Mouse (Mus musculus): ENCODE measurements around the gene Serpini2. TPM values are rescaled to one million over a fixed set of nuclear protein-coding genes. Genes with fewer than 3 reads are reported as not detected.
"Not testable (repeated sequence)": the region's sequence is repeated elsewhere in the genome, so short reads cannot be mapped to it uniquely, and the experiment has no call there.

Gene Serpini2
- polyA plus RNA-seq (2015; fragmentation: Nextera tagmentation; extraction: Ambion mirVana): 0.07 TPM in 1 of 2 replicates, not detected in the other

- Histone ChIP-seq H3K4me2 (ENCODE audit: low read depth, low read length) (no peak within 1 kb of the TSS), H3K27ac (ENCODE audit: low read depth) (no peak within 1 kb of the TSS), H3K9me3 (ENCODE audit: low read length) (no peaks in the 10 kb centered on the region), H3K36me3 (replicated peaks; ENCODE audit: insufficient read depth, low read length) (no peaks in the 10 kb centered on the region), H3K4me3 (ENCODE audit: low read depth, low read length) (no peak within 1 kb of the TSS), H3K27me3 (ENCODE audit: insufficient read depth, low read length) (no peaks in the 10 kb centered on the region), H3K9ac (replicated peaks) (no peak within 1 kb of the TSS), H3K4me1 (ENCODE audit: insufficient read depth) (no peaks in the 10 kb centered on the region)
- 70% methylated on average over 2 of the region's 2 CpGs for WGBS (ENCODE audit: insufficient replicate concordance)
- ATAC-seq (no peak), DNase-seq (no peak)
- TF ChIP-seq CTCF (IDR thresholded peaks at IDR 0.05; ENCODE audit: low read depth) (no peak), EP300 (IDR thresholded peaks at IDR 0.05; ENCODE audit: low read depth) (no peak)
These were observed at the start of gene Serpini2 for GRCm38 (mm10) chr3:75269978-75270377. Gene Serpini2, minus strand, starts transcription at chr3:75270078.

GRCm38 (mm10) chr3:75308861-75309260, 39.0 kb upstream of the Serpini2 start:
- H3K4me2 ChIP-seq (ENCODE audit: low read depth, low read length): no peak overlapping the region
- no peak for TF ChIP-seq CTCF (IDR thresholded peaks at IDR 0.05; ENCODE audit: low read depth)
- TF ChIP-seq EP300 (IDR thresholded peaks at IDR 0.05; ENCODE audit: low read depth): no peak
- no peaks in the 10 kb centered on the region for H3K36me3 ChIP-seq (replicated peaks; ENCODE audit: insufficient read depth, low read length)
- no peak overlapping the region for H3K27ac ChIP-seq (ENCODE audit: low read depth)
- no peaks in the 10 kb centered on the region for H3K27me3 ChIP-seq (ENCODE audit: insufficient read depth, low read length)
- no peaks in the 10 kb centered on the region for H3K4me1 ChIP-seq (ENCODE audit: insufficient read depth)
- ATAC-seq (no peak), DNase-seq (no peak)
- H3K4me3 ChIP-seq (ENCODE audit: low read depth, low read length): no peak overlapping the region
- no peak overlapping the region for H3K9ac ChIP-seq (replicated peaks)
- H3K9me3 ChIP-seq (ENCODE audit: low read length): no peaks in the 10 kb centered on the region
- WGBS (ENCODE audit: insufficient replicate concordance): 75% methylated on average over 4 of the region's 4 CpGs

- Histone ChIP-seq H3K9ac (replicated peaks) (no peak overlapping the region), H3K4me2 (ENCODE audit: low read depth, low read length) (no peak overlapping the region), H3K27ac (ENCODE audit: low read depth) (no peak overlapping the region), H3K36me3 (replicated peaks; ENCODE audit: insufficient read depth, low read length) (no peaks in the 10 kb centered on the region), H3K4me1 (ENCODE audit: insufficient read depth) (no peaks in the 10 kb centered on the region), H3K9me3 (ENCODE audit: low read length) (no peaks in the 10 kb centered on the region), H3K27me3 (ENCODE audit: insufficient read depth, low read length) (no peaks in the 10 kb centered on the region), H3K4me3 (ENCODE audit: low read depth, low read length) (no peak overlapping the region)
- 30% methylated on average over 3 of the region's 3 CpGs for WGBS (ENCODE audit: insufficient replicate concordance)
- ATAC-seq (no peak), DNase-seq (no peak)
- TF ChIP-seq CTCF (IDR thresholded peaks at IDR 0.05; ENCODE audit: low read depth) (no peak), EP300 (IDR thresholded peaks at IDR 0.05; ENCODE audit: low read depth) (no peak)
These were observed 38.4 kb upstream of the Serpini2 start for GRCm38 (mm10) chr3:75308228-75308627.

GRCm38 (mm10) chr3:75305584-75305983, 35.7 kb upstream of the Serpini2 start:
- Histone ChIP-seq H3K36me3 (replicated peaks; ENCODE audit: insufficient read depth, low read length) (no peaks in the 10 kb centered on the region), H3K9ac (replicated peaks) (no peak overlapping the region), H3K4me3 (ENCODE audit: low read depth, low read length) (no peak overlapping the region), H3K9me3 (ENCODE audit: low read length) (no peaks in the 10 kb centered on the region), H3K27ac (ENCODE audit: low read depth) (no peak overlapping the region), H3K4me2 (ENCODE audit: low read depth, low read length) (no peak overlapping the region), H3K4me1 (ENCODE audit: insufficient read depth) (no peaks in the 10 kb centered on the region), H3K27me3 (ENCODE audit: insufficient read depth, low read length) (no peaks in the 10 kb centered on the region)
- no peak for TF ChIP-seq EP300 (IDR thresholded peaks at IDR 0.05; ENCODE audit: low read depth)
- no peak for TF ChIP-seq CTCF (IDR thresholded peaks at IDR 0.05; ENCODE audit: low read depth)
- WGBS (ENCODE audit: insufficient replicate concordance): 82% methylated on average over 3 of the region's 3 CpGs
- ATAC-seq (no peak), DNase-seq (no peak)

- TF ChIP-seq CTCF (IDR thresholded peaks at IDR 0.05; ENCODE audit: low read depth) (no peak), EP300 (IDR thresholded peaks at IDR 0.05; ENCODE audit: low read depth) (no peak)
- H3K36me3 ChIP-seq (replicated peaks; ENCODE audit: insufficient read depth, low read length): no peaks in the 10 kb centered on the region
- no peaks in the 10 kb centered on the region for H3K4me1 ChIP-seq (ENCODE audit: insufficient read depth)
- WGBS (ENCODE audit: insufficient replicate concordance): 83% methylated on average over 5 of the region's 5 CpGs
- H3K4me2 ChIP-seq (ENCODE audit: low read depth, low read length): no peak overlapping the region
- ATAC-seq (no peak), DNase-seq (no peak)
- H3K9me3 ChIP-seq (ENCODE audit: low read length): no peaks in the 10 kb centered on the region
- no peak overlapping the region for H3K27ac ChIP-seq (ENCODE audit: low read depth)
- no peak overlapping the region for H3K9ac ChIP-seq (replicated peaks)
- H3K27me3 ChIP-seq (ENCODE audit: insufficient read depth, low read length): no peaks in the 10 kb centered on the region
- H3K4me3 ChIP-seq (ENCODE audit: low read depth, low read length): no peak overlapping the region
These were observed 34.7 kb upstream of the Serpini2 start for GRCm38 (mm10) chr3:75304621-75305020.

GRCm38 (mm10) chr3:75301072-75301471, 31.2 kb upstream of the Serpini2 start:
- DNase-seq: no peak

GRCm38 (mm10) chr3:75299464-75299863, 29.6 kb upstream of the Serpini2 start:
- H3K4me3 ChIP-seq (ENCODE audit: low read depth, low read length): not testable (repeated sequence)
- WGBS (ENCODE audit: insufficient replicate concordance): 71% methylated on average over 1 of the region's 1 CpGs

More at GRCm38 (mm10) chr3:75301072-75301471, 31.2 kb upstream of the Serpini2 start:
- Histone ChIP-seq H3K36me3 (replicated peaks; ENCODE audit: insufficient read depth, low read length) (no peaks in the 10 kb centered on the region), H3K4me2 (ENCODE audit: low read depth, low read length) (no peak overlapping the region), H3K4me1 (ENCODE audit: insufficient read depth) (no peaks in the 10 kb centered on the region), H3K27me3 (ENCODE audit: insufficient read depth, low read length) (no peaks in the 10 kb centered on the region), H3K9ac (replicated peaks) (no peak overlapping the region), H3K9me3 (ENCODE audit: low read length) (no peaks in the 10 kb centered on the region), H3K4me3 (ENCODE audit: low read depth, low read length) (no peak overlapping the region), H3K27ac (ENCODE audit: low read depth) (no peak overlapping the region)
- TF ChIP-seq EP300 (IDR thresholded peaks at IDR 0.05; ENCODE audit: low read depth): no peak
- no peak for TF ChIP-seq CTCF (IDR thresholded peaks at IDR 0.05; ENCODE audit: low read depth)
- no peak for ATAC-seq
- 69% methylated on average over 2 of the region's 2 CpGs for WGBS (ENCODE audit: insufficient replicate concordance)

More at GRCm38 (mm10) chr3:75299464-75299863, 29.6 kb upstream of the Serpini2 start:
- not testable (repeated sequence) for H3K4me1 ChIP-seq (ENCODE audit: insufficient read depth); H3K9me3 ChIP-seq (ENCODE audit: low read length); H3K27me3 ChIP-seq (ENCODE audit: insufficient read depth, low read length); H3K4me2 ChIP-seq (ENCODE audit: low read depth, low read length); DNase-seq; H3K27ac ChIP-seq (ENCODE audit: low read depth); ATAC-seq; H3K36me3 ChIP-seq (replicated peaks; ENCODE audit: insufficient read depth, low read length); H3K9ac ChIP-seq (replicated peaks)
